Mouse (Mus musculus) c-Kit-negative CD71-positive TER-119-positive erythroid progenitor cells, embryonic 14.5 days (primary cell): Measurements from ENCODE around the gene Slc27a4.

Experiments used
- DNase-seq: peaks from one replicate; pipeline ENCODE4 v3.0.0-alpha.2; 2013; ENCODE audit warnings: low read depth, low spot score

The Slc27a4 gene

GRCm38 (mm10) chr2:29856451-29857260, 54.2 kb downstream of the Slc27a4 start:
- no peak for DNase-seq

- no peak for DNase-seq
Measured at GRCm38 (mm10) chr2:29857341-29857740, 54.9 kb downstream of the Slc27a4 start.

- no peak for DNase-seq
Measured at GRCm38 (mm10) chr2:29857967-29858366, 55.5 kb downstream of the Slc27a4 start.

- DNase-seq: no peak
Measured at GRCm38 (mm10) chr2:29858748-29859473, 56.5 kb downstream of the Slc27a4 start.

- DNase-seq: no peak
Measured at GRCm38 (mm10) chr2:29865125-29865524, 62.7 kb downstream of the Slc27a4 start.
